Mouse (Mus musculus) left cerebral cortex, postnatal 4 days (tissue): ENCODE data around the gene Bbof1. TPM values are rescaled to one million over a fixed set of nuclear protein-coding genes. Genes with fewer than 3 reads are reported as not detected.

Experiments
- DNase-seq: peaks from one replicate; pipeline ENCODE4 v3.0.0-alpha.2; 2022
- intact Hi-C: fragments of 180-260 bp; cut with DNase I; formaldehyde crosslinking; loops from one replicate; pipeline ENCODE4 v1.15.1; 2025
- total RNA-seq, 2 experiments: library from RNA; stranded (reverse); gene quantifications; 2 replicates each; pipeline ENCODE4 v1.2.3; 2021

The Bbof1 gene
- 1 to 10 TPM; 6.1 to 8.7 TPM for total RNA-seq

- peak; percentile 89 for DNase-seq
- intact Hi-C loops, result no loop called here
These were observed at the start of gene Bbof1, which contains the start of gene Entpd5 for GRCm38 (mm10) chr12:84408819-84409507. Gene Bbof1 (plus strand): TSS chr12:84409071. Gene Entpd5 (minus strand): TSS chr12:84409029.

- intact Hi-C loops, result no loop called here
- peak; percentile 96 for DNase-seq
These were observed 47.0 kb upstream of the Bbof1 start, which contains the start of the genes Coq6 and Fam161b for GRCm38 (mm10) chr12:84361555-84362489. Gene Coq6 (plus strand): TSS chr12:84361657. Gene Fam161b (minus strand): TSS chr12:84361833.

- intact Hi-C loops, result no loop called here
- no peak for DNase-seq
These were observed 46.0 kb upstream of the Bbof1 start for GRCm38 (mm10) chr12:84362872-84363271.

- intact Hi-C loops, result no loop called here
These were observed 44.6 kb upstream of the Bbof1 start for GRCm38 (mm10) chr12:84364291-84364690.

GRCm38 (mm10) chr12:84365137-84365536 lies 43.7 kb upstream of the Bbof1 start:
- no peak for DNase-seq
- intact Hi-C loops, result no loop called here

More at GRCm38 (mm10) chr12:84364291-84364690, 44.6 kb upstream of the Bbof1 start:
- no peak for DNase-seq

- intact Hi-C loops, result no loop called here
- no peak for DNase-seq
These were observed 41.9 kb upstream of the Bbof1 start for GRCm38 (mm10) chr12:84366971-84367370.

GRCm38 (mm10) chr12:84371647-84372046 lies 37.2 kb upstream of the Bbof1 start:
- intact Hi-C loops, result no loop called here

GRCm38 (mm10) chr12:84373831-84374481 lies 34.9 kb upstream of the Bbof1 start:
- DNase-seq, result no peak
- intact Hi-C loops, result no loop called here

More at GRCm38 (mm10) chr12:84371647-84372046, 37.2 kb upstream of the Bbof1 start:
- no peak for DNase-seq

GRCm38 (mm10) chr12:84382369-84382768 lies 26.5 kb upstream of the Bbof1 start:
- no peak for DNase-seq
- intact Hi-C loops, result no loop called here

GRCm38 (mm10) chr12:84384644-84385081 lies 24.2 kb upstream of the Bbof1 start:
- intact Hi-C loops, result no loop called here
- DNase-seq, result peak; percentile 6

GRCm38 (mm10) chr12:84385408-84385807 lies 23.5 kb upstream of the Bbof1 start:
- intact Hi-C loops, result no loop called here
- no peak for DNase-seq

- no peak for DNase-seq
- intact Hi-C loops, result no loop called here
These were observed 20.8 kb upstream of the Bbof1 start for GRCm38 (mm10) chr12:84388097-84388496.

GRCm38 (mm10) chr12:84388774-84389400 lies 20.0 kb upstream of the Bbof1 start:
- intact Hi-C loops, result no loop called here
- DNase-seq, result no peak

GRCm38 (mm10) chr12:84390336-84390735 lies 18.5 kb upstream of the Bbof1 start:
- intact Hi-C loops, result no loop called here
- no peak for DNase-seq

GRCm38 (mm10) chr12:84392681-84393080 lies 16.2 kb upstream of the Bbof1 start:
- no peak for DNase-seq
- intact Hi-C loops, result no loop called here

- DNase-seq, result no peak
- intact Hi-C loops, result no loop called here
These were observed 15.0 kb upstream of the Bbof1 start for GRCm38 (mm10) chr12:84393847-84394246.

- no peak for DNase-seq
- intact Hi-C loops, result no loop called here
These were observed 11.8 kb upstream of the Bbof1 start for GRCm38 (mm10) chr12:84396947-84397679.

GRCm38 (mm10) chr12:84397685-84398084 lies 11.2 kb upstream of the Bbof1 start:
- intact Hi-C loops, result no loop called here
- DNase-seq, result no peak

GRCm38 (mm10) chr12:84398629-84399028 lies 10.2 kb upstream of the Bbof1 start:
- DNase-seq, result no peak
- intact Hi-C loops, result no loop called here

GRCm38 (mm10) chr12:84399135-84399534 lies 9.7 kb upstream of the Bbof1 start:
- intact Hi-C loops, result no loop called here

More at GRCm38 (mm10) chr12:84399135-84399534, 9.7 kb upstream of the Bbof1 start:
- DNase-seq, result no peak
